In the genomic region with DNA sequence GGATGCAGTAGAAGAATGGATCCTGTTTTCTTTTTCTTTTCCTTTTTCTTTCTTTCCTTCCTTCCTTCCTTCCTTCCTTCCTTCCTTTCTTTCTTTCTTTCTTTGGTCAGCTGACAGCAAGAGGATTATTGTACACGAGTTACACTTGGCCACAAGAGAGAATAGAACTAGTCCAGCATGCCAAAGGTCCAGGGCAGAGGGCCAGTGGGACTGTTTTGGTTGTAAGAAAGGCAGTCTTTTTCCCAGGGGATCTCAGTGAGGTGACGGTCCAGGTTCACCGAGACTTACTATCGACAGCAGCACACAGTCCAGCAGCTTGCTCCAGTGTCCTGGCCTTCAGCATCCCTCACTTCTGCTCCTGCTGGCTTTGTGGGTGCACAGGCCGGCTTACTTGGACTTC, we compare ENCODE assay signal across 25 mouse cellular contexts. TPM values are rescaled to one million over a fixed set of nuclear protein-coding genes. Genes with fewer than 3 reads are reported as not detected.
A peak's percentile ranks its signal among the peaks of the same experiment; 100 is the strongest.
DNase-seq lines count a peak whose midpoint lies in the region; ATAC-seq and TF ChIP-seq lines count a peak whose summit lies in the region.
"Had no signal": no experiment of that assay in that cellular context is flagged by ENCODE, and none has a peak within 500 bp of the region (broad histone marks: within the 10 kb centered on the region; RNA-seq: fewer than 3 reads in every experiment).

No protein-coding gene starts in this region.

- no peaks in the 10 kb centered on the region for H3K9me3 ChIP-seq in kidney, embryonic 16.5 days (ENCODE audit: low read length)
- H3K9me3 ChIP-seq: G1E had no signal

- no peaks in the 10 kb centered on the region for H3K27me3 ChIP-seq in kidney, adult 2 months (replicated peaks; ENCODE audit: control insufficient read depth, insufficient read depth, low read length)
- no peaks in the 10 kb centered on the region for H3K27me3 ChIP-seq in kidney, embryonic 16.5 days (ENCODE audit: insufficient read depth, low read length)
- H3K27me3 ChIP-seq: CH12.LX, Patski had no signal

- TF ChIP-seq CTCF in kidney, adult 2 months (conservative IDR thresholded peaks at IDR 0.05; ENCODE audit: insufficient read depth, insufficient read length, low read depth, low read length) = no peak

- H3K27ac ChIP-seq in kidney, adult 2 months (ENCODE audit: insufficient read depth, low read depth, low read length) = no peak overlapping the region
- no peak overlapping the region for H3K27ac ChIP-seq in kidney, embryonic 16.5 days (ENCODE audit: low read length)

- peak; percentile 51 for DNase-seq in adrenal gland, postnatal 10 days
- DNase-seq in adrenal gland, adult 18-20 months (ENCODE audit: low spot score in 2 of 2) = no peak
- DNase-seq in adrenal gland, postnatal 14 days = peak; percentile 30
- no peak for DNase-seq in adrenal gland, adult 8-10 months
- peak; percentile 13 for DNase-seq in kidney, adult 2 months
- peak; percentile 97 for DNase-seq in adipocyte (ENCODE audit: low spot score)
- DNase-seq: adrenal gland, adult 2 months; adrenal gland, postnatal 25 days; B cell, adult 2 months; cerebellum, adult 11 months; cerebellum, adult 11-12 months; cerebellum, adult 18-20 months; cerebellum, adult 2 months; cerebellum, adult 8-10 months; cerebellum, adult 9-10 months; cerebellum, adult 9-11 months had no signal

- WGBS in kidney, adult 2 months = 87% methylated on average over 5 of the region's 5 CpGs
- 86% methylated on average over 5 of the region's 5 CpGs for WGBS in kidney, embryonic 16.5 days

- H3K4me2 ChIP-seq in kidney, embryonic 16.5 days (replicated peaks; ENCODE audit: low read depth, low read length) = no peak overlapping the region

- no peak for TF ChIP-seq POLR2A in kidney, adult 2 months (IDR thresholded peaks at IDR 0.05; ENCODE audit: low read depth, low read length)

- H3K9ac ChIP-seq in kidney, embryonic 16.5 days (replicated peaks; ENCODE audit: low read length) = no peak overlapping the region

- H3K4me1 ChIP-seq in kidney, adult 2 months (ENCODE audit: control insufficient read depth, insufficient read depth, low read length) = no peaks in the 10 kb centered on the region
- no peaks in the 10 kb centered on the region for H3K4me1 ChIP-seq in kidney, embryonic 16.5 days (ENCODE audit: insufficient read depth, low read length)

- no peak overlapping the region for H3K4me3 ChIP-seq in kidney, adult 2 months (ENCODE audit: insufficient read depth, low read depth, low read length)
- H3K4me3 ChIP-seq in kidney, embryonic 16.5 days (ENCODE audit: low read length) = no peak overlapping the region

- H3K36me3 ChIP-seq in kidney, adult 2 months (ENCODE audit: control insufficient read depth, insufficient read depth, low read length) = no peaks in the 10 kb centered on the region; the same call in 1 of the 2 replicates
- peaks cover 12% of the 10 kb centered on the region for H3K36me3 ChIP-seq in kidney, embryonic 16.5 days (ENCODE audit: insufficient read depth, low read length)

- no peak for ATAC-seq in kidney, embryonic 16.5 days (ENCODE audit: low FRiP score, low TSS enrichment)
- ATAC-seq in frontal cortex, adult (ENCODE audit: low TSS enrichment) = no peak
- ATAC-seq: activated CD4-positive, CD25-positive, alpha-beta regulatory T cell, adult 4 months; CD4-positive, CD25-positive, alpha-beta regulatory T cell, adult 4 months; Patski had no signal

RNA-seq across cellular contexts. Expression of a gene that starts 3.1 kb away (rescaled TPM):
- 1 to 10 TPM in 1 of 2 experiments, not detected in 1; 1.1 TPM for total RNA-seq in adrenal gland, postnatal 10 days (2021)
- total RNA-seq in adrenal gland, adult 18-20 months (2021) = under 1 TPM in 1 of 2 experiments, not detected in 1; 0.74 TPM
- 0.34 and 0.70 TPM in 2 replicates for total RNA-seq in adrenal gland, postnatal 14 days (2021)
- total RNA-seq in adrenal gland, adult 8-10 months (2022) = 1 to 10 TPM in 1 of 4 experiments, under 1 TPM in 2, not detected in 1; 0.38 to 2.6 (median 0.65) TPM
- polyA plus RNA-seq in kidney, adult 2 months (2012; rRNA removed) = 0.20 and 0.22 TPM in 2 replicates
- polyA plus RNA-seq in kidney, embryonic 16.5 days (2015; fragmentation: Nextera tagmentation; extraction: Ambion mirVana) = not detected in 2 replicates
- total RNA-seq: adrenal gland, postnatal 25 days; CH12.LX; G1E; MEL had no signal
- polyA plus RNA-seq: activated CD4-positive, CD25-positive, alpha-beta regulatory T cell, adult 4 months; brain, embryonic 14.5 days; CD4-positive, CD25-positive, alpha-beta regulatory T cell, adult 4 months; cerebellum, adult 2 months; G1E had no signal

RNA-seq across cellular contexts. Expression of a gene that starts 26.1 kb away (rescaled TPM):
- total RNA-seq in adrenal gland, postnatal 10 days (2021) = 100 to 1,000 TPM; 129 to 151 TPM
- total RNA-seq in adrenal gland, adult 18-20 months (2021) = 100 to 1,000 TPM in 1 of 2 experiments, 10 to 100 TPM in 1; 96.8 to 111 TPM
- 122 and 147 TPM in 2 replicates for total RNA-seq in adrenal gland, postnatal 14 days (2021)
- total RNA-seq in adrenal gland, adult 8-10 months (2022) = 100 to 1,000 TPM; 115 to 145 (median 120) TPM
- polyA plus RNA-seq in kidney, adult 2 months (2012; rRNA removed) = 52.0 and 61.0 TPM in 2 replicates
- polyA plus RNA-seq in kidney, embryonic 16.5 days (2015; fragmentation: Nextera tagmentation; extraction: Ambion mirVana) = 86.1 and 91.2 TPM in 2 replicates

Comparison
In these comparisons a context has a peak if more than half of its experiments do, and no peak if none do; other contexts are left out.
1. DNase-seq: peak in adrenal gland, postnatal 10 days (single experiment), adrenal gland, postnatal 14 days (single experiment), kidney, adult 2 months (single experiment) and adipocyte (single experiment); none in adrenal gland, adult 18-20 months (0 of 2) and adrenal gland, adult 8-10 months (single experiment).